Mouse (Mus musculus): ENCODE data around the gene Diaph2. TPM values are rescaled to one million over a fixed set of nuclear protein-coding genes. Genes with fewer than 3 reads are reported as not detected.
"Not testable (repeated sequence)": the region's sequence is repeated elsewhere in the genome, so short reads cannot be mapped to it uniquely, and the experiment has no call there.

Diaph2 gene
- polyA plus RNA-seq, 1 experiment from 2014 or later = 5.4 TPM

GRCm38 (mm10) chrX:129776761-129777160, 27.2 kb downstream of the Diaph2 start:
- Histone ChIP-seq H3K9ac (ENCODE audit: low read length) (no peak overlapping the region), H3K9me3 (ENCODE audit: control insufficient read depth, low read length) (no peaks in the 10 kb centered on the region), H3K27me3 (ENCODE audit: control insufficient read depth, insufficient read depth, low read length) (no peaks in the 10 kb centered on the region), H3K27ac (ENCODE audit: low read depth, low read length) (no peak overlapping the region), H3K4me3 (ENCODE audit: low read depth, low read length) (no peak overlapping the region), H3K4me1 (replicated peaks; ENCODE audit: control insufficient read depth, insufficient read depth, low read length) (no peaks in the 10 kb centered on the region), H3K4me2 (ENCODE audit: low read depth, low read length, severe bottlenecking) (no peak overlapping the region), H3K36me3 (ENCODE audit: control insufficient read depth, insufficient read depth, low read length) (no peaks in the 10 kb centered on the region)
- 84% methylated on average over 1 of the region's 1 CpGs for WGBS
- ATAC-seq (replicated peaks; ENCODE audit: low FRiP score) (no peak), DNase-seq (ENCODE audit: low spot score) (no peak)

- H3K36me3 ChIP-seq (ENCODE audit: control insufficient read depth, insufficient read depth, low read length) = no peaks in the 10 kb centered on the region
- no peak for DNase-seq (ENCODE audit: low spot score)
- 86% methylated on average over 4 of the region's 4 CpGs for WGBS
Measured at GRCm38 (mm10) chrX:129777404-129777962, 27.9 kb downstream of the Diaph2 start.

GRCm38 (mm10) chrX:129781844-129782243, 32.3 kb downstream of the Diaph2 start:
- no peak overlapping the region for H3K27ac ChIP-seq (ENCODE audit: low read depth, low read length)
- no peak overlapping the region for H3K9ac ChIP-seq (ENCODE audit: low read length)
- H3K4me1 ChIP-seq (replicated peaks; ENCODE audit: control insufficient read depth, insufficient read depth, low read length) = no peaks in the 10 kb centered on the region
- ATAC-seq (replicated peaks; ENCODE audit: low FRiP score) = no peak
- H3K36me3 ChIP-seq (ENCODE audit: control insufficient read depth, insufficient read depth, low read length) = no peaks in the 10 kb centered on the region
- no peak overlapping the region for H3K4me2 ChIP-seq (ENCODE audit: low read depth, low read length, severe bottlenecking)
- H3K4me3 ChIP-seq (ENCODE audit: low read depth, low read length) = no peak overlapping the region
- H3K9me3 ChIP-seq (ENCODE audit: control insufficient read depth, low read length) = no peaks in the 10 kb centered on the region
- no peaks in the 10 kb centered on the region for H3K27me3 ChIP-seq (ENCODE audit: control insufficient read depth, insufficient read depth, low read length)
- WGBS = 86% methylated on average over 2 of the region's 2 CpGs
- DNase-seq (ENCODE audit: low spot score) = no peak

More at GRCm38 (mm10) chrX:129777404-129777962, 27.9 kb downstream of the Diaph2 start:
- Histone ChIP-seq H3K9me3 (ENCODE audit: control insufficient read depth, low read length) (no peaks in the 10 kb centered on the region), H3K4me2 (ENCODE audit: low read depth, low read length, severe bottlenecking) (no peak overlapping the region), H3K4me3 (ENCODE audit: low read depth, low read length) (no peak overlapping the region), H3K9ac (ENCODE audit: low read length) (no peak overlapping the region), H3K27me3 (ENCODE audit: control insufficient read depth, insufficient read depth, low read length) (no peaks in the 10 kb centered on the region), H3K27ac (ENCODE audit: low read depth, low read length) (no peak overlapping the region), H3K4me1 (replicated peaks; ENCODE audit: control insufficient read depth, insufficient read depth, low read length) (no peaks in the 10 kb centered on the region)
- no peak for ATAC-seq (replicated peaks; ENCODE audit: low FRiP score)

DNA sequence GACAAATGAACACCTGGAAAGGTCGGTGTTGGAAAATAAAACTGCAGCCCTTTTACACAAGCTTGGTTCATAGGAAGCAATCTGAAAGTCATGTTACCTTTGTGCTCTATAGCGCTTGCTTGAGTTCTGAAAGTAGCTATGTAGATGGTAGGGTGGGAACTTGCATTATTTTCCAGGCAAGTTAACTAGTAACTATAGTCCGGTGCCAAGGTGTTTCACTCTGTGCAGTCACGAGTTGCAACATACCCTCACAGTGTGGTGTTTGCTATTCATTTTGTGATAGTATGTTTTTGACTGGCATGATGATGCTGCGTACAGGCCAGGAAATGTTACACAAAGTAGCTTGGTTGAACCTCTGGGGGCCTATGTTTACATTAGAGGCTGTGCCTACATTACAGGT, 34.5 kb downstream of the Diaph2 start:
- DNase-seq (ENCODE audit: low spot score) (no peak), ATAC-seq (replicated peaks; ENCODE audit: low FRiP score) (no peak)
- no peaks in the 10 kb centered on the region for H3K9me3 ChIP-seq (ENCODE audit: control insufficient read depth, low read length)
- WGBS = 90% methylated on average over 5 of the region's 5 CpGs
- H3K4me2 ChIP-seq (ENCODE audit: low read depth, low read length, severe bottlenecking) = no peak overlapping the region
- H3K27me3 ChIP-seq (ENCODE audit: control insufficient read depth, insufficient read depth, low read length) = no peaks in the 10 kb centered on the region
- H3K4me1 ChIP-seq (replicated peaks; ENCODE audit: control insufficient read depth, insufficient read depth, low read length) = no peaks in the 10 kb centered on the region
- no peak overlapping the region for H3K9ac ChIP-seq (ENCODE audit: low read length)
- no peaks in the 10 kb centered on the region for H3K36me3 ChIP-seq (ENCODE audit: control insufficient read depth, insufficient read depth, low read length)
- no peak overlapping the region for H3K4me3 ChIP-seq (ENCODE audit: low read depth, low read length)
- H3K27ac ChIP-seq (ENCODE audit: low read depth, low read length) = no peak overlapping the region

GRCm38 (mm10) chrX:129799920-129800319, 50.4 kb downstream of the Diaph2 start:
- H3K9me3 ChIP-seq (ENCODE audit: control insufficient read depth, low read length); H3K4me3 ChIP-seq (ENCODE audit: low read depth, low read length); H3K27me3 ChIP-seq (ENCODE audit: control insufficient read depth, insufficient read depth, low read length); H3K27ac ChIP-seq (ENCODE audit: low read depth, low read length); DNase-seq (ENCODE audit: low spot score); H3K4me2 ChIP-seq (ENCODE audit: low read depth, low read length, severe bottlenecking); H3K9ac ChIP-seq (ENCODE audit: low read length); H3K36me3 ChIP-seq (ENCODE audit: control insufficient read depth, insufficient read depth, low read length); H3K4me1 ChIP-seq (replicated peaks; ENCODE audit: control insufficient read depth, insufficient read depth, low read length); ATAC-seq (replicated peaks; ENCODE audit: low FRiP score): not testable (repeated sequence)
- WGBS = 90% methylated on average over 2 of the region's 2 CpGs

GRCm38 (mm10) chrX:129831903-129832302, 82.4 kb downstream of the Diaph2 start:
- Histone ChIP-seq H3K4me1 (replicated peaks; ENCODE audit: control insufficient read depth, insufficient read depth, low read length) (no peaks in the 10 kb centered on the region), H3K27me3 (ENCODE audit: control insufficient read depth, insufficient read depth, low read length) (no peaks in the 10 kb centered on the region), H3K4me2 (ENCODE audit: low read depth, low read length, severe bottlenecking) (no peak overlapping the region), H3K36me3 (ENCODE audit: control insufficient read depth, insufficient read depth, low read length) (no peaks in the 10 kb centered on the region), H3K27ac (ENCODE audit: low read depth, low read length) (no peak overlapping the region), H3K9ac (ENCODE audit: low read length) (no peak overlapping the region), H3K4me3 (ENCODE audit: low read depth, low read length) (no peak overlapping the region), H3K9me3 (ENCODE audit: control insufficient read depth, low read length) (no peaks in the 10 kb centered on the region)
- ATAC-seq (replicated peaks; ENCODE audit: low FRiP score) (no peak), DNase-seq (ENCODE audit: low spot score) (no peak)
- 66% methylated on average over 2 of the region's 2 CpGs for WGBS

DNA sequence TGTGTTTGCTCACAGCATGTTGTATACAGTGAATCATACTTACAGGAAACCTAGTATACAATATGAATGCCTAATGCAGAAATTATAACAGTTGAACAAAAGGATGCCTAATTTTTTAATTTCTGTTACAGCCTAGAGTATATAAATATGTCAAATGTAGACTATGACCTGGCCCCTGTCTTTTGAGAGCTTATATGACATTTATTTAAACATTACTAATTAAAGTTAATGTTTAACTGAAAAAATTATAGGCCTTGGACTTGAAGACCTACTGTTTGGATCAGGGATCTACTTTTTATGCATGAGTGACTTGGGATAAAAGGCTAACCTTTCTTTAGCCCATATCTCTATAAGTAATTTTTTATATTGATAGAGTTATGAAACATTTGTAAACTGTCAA, 84.3 kb downstream of the Diaph2 start:
- H3K9ac ChIP-seq (ENCODE audit: low read length) = no peak overlapping the region
- ATAC-seq (replicated peaks; ENCODE audit: low FRiP score) (no peak), DNase-seq (ENCODE audit: low spot score) (no peak)
- H3K4me3 ChIP-seq (ENCODE audit: low read depth, low read length) = no peak overlapping the region
- H3K27me3 ChIP-seq (ENCODE audit: control insufficient read depth, insufficient read depth, low read length) = no peaks in the 10 kb centered on the region
- H3K4me1 ChIP-seq (replicated peaks; ENCODE audit: control insufficient read depth, insufficient read depth, low read length) = no peaks in the 10 kb centered on the region
- no peaks in the 10 kb centered on the region for H3K36me3 ChIP-seq (ENCODE audit: control insufficient read depth, insufficient read depth, low read length)
- no peak overlapping the region for H3K4me2 ChIP-seq (ENCODE audit: low read depth, low read length, severe bottlenecking)
- H3K9me3 ChIP-seq (ENCODE audit: control insufficient read depth, low read length) = no peaks in the 10 kb centered on the region
- no peak overlapping the region for H3K27ac ChIP-seq (ENCODE audit: low read depth, low read length)

DNA sequence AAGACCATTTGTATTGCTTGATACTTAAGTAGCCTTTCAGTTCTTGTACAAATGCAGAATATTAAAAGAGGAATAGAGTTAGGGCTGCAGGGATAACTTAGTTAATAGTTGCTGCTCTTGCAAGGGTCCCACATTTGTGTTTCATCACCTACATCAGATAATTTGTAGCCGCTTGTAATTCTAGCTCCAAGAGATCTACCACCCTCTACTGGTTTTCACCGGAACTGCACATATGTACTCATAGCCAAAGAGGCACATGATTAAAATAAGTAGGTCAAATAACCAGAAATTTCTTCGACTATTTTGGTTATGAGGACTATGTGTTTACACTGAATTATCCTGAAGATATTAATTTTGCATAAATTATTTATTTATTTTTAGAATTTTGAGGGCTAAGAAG, 134.9 kb downstream of the Diaph2 start:
- no peaks in the 10 kb centered on the region for H3K4me1 ChIP-seq (replicated peaks; ENCODE audit: control insufficient read depth, insufficient read depth, low read length)
- H3K36me3 ChIP-seq (ENCODE audit: control insufficient read depth, insufficient read depth, low read length) = no peaks in the 10 kb centered on the region
- H3K27ac ChIP-seq (ENCODE audit: low read depth, low read length) = no peak overlapping the region
- 14% methylated on average over 3 of the region's 3 CpGs for WGBS
- H3K27me3 ChIP-seq (ENCODE audit: control insufficient read depth, insufficient read depth, low read length) = no peaks in the 10 kb centered on the region
- H3K9me3 ChIP-seq (ENCODE audit: control insufficient read depth, low read length) = no peaks in the 10 kb centered on the region
- no peak overlapping the region for H3K9ac ChIP-seq (ENCODE audit: low read length)
- peak; percentile 41 for DNase-seq (ENCODE audit: low spot score)
- no peak overlapping the region for H3K4me2 ChIP-seq (ENCODE audit: low read depth, low read length, severe bottlenecking)
- no peak for ATAC-seq (replicated peaks; ENCODE audit: low FRiP score)
- no peak overlapping the region for H3K4me3 ChIP-seq (ENCODE audit: low read depth, low read length)

DNA sequence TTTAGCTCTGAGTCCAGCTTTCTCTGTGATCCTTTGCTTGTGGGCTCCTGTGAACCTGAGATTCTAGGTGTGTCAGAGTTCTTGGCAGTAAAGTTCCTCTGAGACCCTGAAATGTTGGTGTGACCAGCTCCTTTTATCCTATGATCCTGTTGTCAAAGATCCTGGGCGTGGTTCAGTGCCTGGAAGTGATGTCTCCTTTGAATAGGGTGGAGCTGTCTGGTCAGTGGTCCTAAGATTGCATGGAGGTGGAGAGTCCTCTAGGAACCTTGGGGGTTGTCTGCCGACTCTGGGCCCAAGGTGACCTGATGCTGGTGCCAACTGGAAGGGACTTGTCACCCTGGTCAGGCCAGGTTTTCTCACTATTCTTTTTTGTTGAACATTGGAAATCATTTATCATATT, 176.3 kb downstream of the Diaph2 start:
- H3K36me3 ChIP-seq (ENCODE audit: control insufficient read depth, insufficient read depth, low read length) = no peaks in the 10 kb centered on the region
- H3K9ac ChIP-seq (ENCODE audit: low read length) = no peak overlapping the region
- no peaks in the 10 kb centered on the region for H3K9me3 ChIP-seq (ENCODE audit: control insufficient read depth, low read length)
- no peak overlapping the region for H3K27ac ChIP-seq (ENCODE audit: low read depth, low read length)
- no peaks in the 10 kb centered on the region for H3K27me3 ChIP-seq (ENCODE audit: control insufficient read depth, insufficient read depth, low read length)
- ATAC-seq (replicated peaks; ENCODE audit: low FRiP score) (no peak), DNase-seq (ENCODE audit: low spot score) (no peak)
- no peaks in the 10 kb centered on the region for H3K4me1 ChIP-seq (replicated peaks; ENCODE audit: control insufficient read depth, insufficient read depth, low read length)
- no peak overlapping the region for H3K4me2 ChIP-seq (ENCODE audit: low read depth, low read length, severe bottlenecking)
- H3K4me3 ChIP-seq (ENCODE audit: low read depth, low read length) = no peak overlapping the region
- 83% methylated on average over 2 of the region's 2 CpGs for WGBS

All from forebrain, embryonic 11.5 days (tissue).